ENCODE assay signal across 24 mouse cellular contexts in genomic region chr10:108197498-108197897, GRCm38 (mm10). TPM values are rescaled to one million over a fixed set of nuclear protein-coding genes. Genes with fewer than 3 reads are reported as not detected.
DNase-seq lines count a peak whose midpoint lies in the region; ATAC-seq and TF ChIP-seq lines count a peak whose summit lies in the region.
"Had no signal": no experiment of that assay in that cellular context is flagged by ENCODE, and none has a peak within 500 bp of the region (broad histone marks: within the 10 kb centered on the region; RNA-seq: fewer than 3 reads in every experiment).

No protein-coding gene starts in this region.

- no peak overlapping the region for H3K4me2 ChIP-seq in hindbrain, embryonic 16.5 days (ENCODE audit: low read length)
- no peak overlapping the region for H3K4me2 ChIP-seq in hindbrain, postnatal 0 days (ENCODE audit: low read depth, low read length)
- H3K4me2 ChIP-seq in midbrain, embryonic 11.5 days: no peak overlapping the region
- no peak overlapping the region for H3K4me2 ChIP-seq in midbrain, embryonic 15.5 days
- H3K4me2 ChIP-seq in neural tube, embryonic 13.5 days: no peak overlapping the region
- H3K4me2 ChIP-seq: embryonic facial prominence, embryonic 12.5 days; embryonic facial prominence, embryonic 15.5 days; forebrain, embryonic 13.5 days; heart, embryonic 13.5 days had no signal

- DNase-seq in hindbrain, postnatal 0 days (ENCODE audit: low spot score): no peak
- peak; percentile 69 for DNase-seq in midbrain, embryonic 11.5 days (ENCODE audit: low spot score, missing footprints)
- no peak for DNase-seq in neural tube, embryonic 10.5 days (ENCODE audit: extremely low spot score, low spot score)
- DNase-seq: adrenal gland, adult 2 months; adrenal gland, postnatal 14 days; cerebellum, adult 11 months; cerebellum, adult 2 months; cerebellum, adult 9-11 months; cerebellum, postnatal 25 days; gastrocnemius, postnatal 10 days; gastrocnemius, postnatal 36 days; heart, adult 2 months; heart, postnatal 14 days; heart, postnatal 4 days had no signal

- H3K27ac ChIP-seq in hindbrain, embryonic 16.5 days (ENCODE audit: low read depth, low read length): no peak overlapping the region
- H3K27ac ChIP-seq in hindbrain, postnatal 0 days: no peak overlapping the region
- no peak overlapping the region for H3K27ac ChIP-seq in midbrain, embryonic 11.5 days (ENCODE audit: low read depth, low read length)
- H3K27ac ChIP-seq in midbrain, embryonic 15.5 days: no peak overlapping the region
- no peak overlapping the region for H3K27ac ChIP-seq in neural tube, embryonic 13.5 days (replicated peaks)
- H3K27ac ChIP-seq: embryonic facial prominence, embryonic 12.5 days; embryonic facial prominence, embryonic 15.5 days; forebrain, embryonic 13.5 days; heart, adult 2 months; heart, embryonic 10.5 days; heart, embryonic 13.5 days had no signal

- H3K36me3 ChIP-seq in hindbrain, embryonic 16.5 days (ENCODE audit: control insufficient read depth, insufficient read depth, low read length): 0 out of 2 replicates have a peak, but pooled peaks cover 2% of the 10 kb centered on the region
- H3K36me3 ChIP-seq in hindbrain, postnatal 0 days (ENCODE audit: insufficient read depth, low read length): no peaks in the 10 kb centered on the region
- no peaks in the 10 kb centered on the region for H3K36me3 ChIP-seq in midbrain, embryonic 11.5 days (ENCODE audit: control insufficient read depth, insufficient read depth, low read length)
- no peaks in the 10 kb centered on the region for H3K36me3 ChIP-seq in midbrain, embryonic 15.5 days (replicated peaks)
- peaks cover 8% of the 10 kb centered on the region for H3K36me3 ChIP-seq in neural tube, embryonic 13.5 days

- WGBS in hindbrain, embryonic 16.5 days: 97% methylated on average over 1 of the region's 1 CpGs
- 97% methylated on average over 1 of the region's 1 CpGs for WGBS in hindbrain, postnatal 0 days
- 100% methylated on average over 1 of the region's 1 CpGs for WGBS in midbrain, embryonic 11.5 days
- WGBS in midbrain, embryonic 15.5 days: 93% methylated on average over 1 of the region's 1 CpGs
- 89% methylated on average over 1 of the region's 1 CpGs for WGBS in neural tube, embryonic 13.5 days

- no peak for TF ChIP-seq CTCF in hindbrain, postnatal 0 days (IDR thresholded peaks at IDR 0.05; ENCODE audit: low read depth)

- no peaks in the 10 kb centered on the region for H3K27me3 ChIP-seq in hindbrain, embryonic 16.5 days (replicated peaks; ENCODE audit: control insufficient read depth, insufficient read depth, low read length)
- no peaks in the 10 kb centered on the region for H3K27me3 ChIP-seq in hindbrain, postnatal 0 days (ENCODE audit: insufficient read depth, low read length)
- no peaks in the 10 kb centered on the region for H3K27me3 ChIP-seq in midbrain, embryonic 11.5 days (ENCODE audit: control insufficient read depth, insufficient read depth, low read length)
- H3K27me3 ChIP-seq in midbrain, embryonic 15.5 days (replicated peaks): no peaks in the 10 kb centered on the region
- H3K27me3 ChIP-seq in neural tube, embryonic 13.5 days: no peaks in the 10 kb centered on the region
- H3K27me3 ChIP-seq: embryonic facial prominence, embryonic 12.5 days; embryonic facial prominence, embryonic 15.5 days; forebrain, embryonic 13.5 days; heart, embryonic 13.5 days had no signal

- 0 out of 2 replicates have a peak, but pooled peaks have one; percentile 34 for ATAC-seq in hindbrain, embryonic 16.5 days
- no peak for ATAC-seq in hindbrain, postnatal 0 days
- 0 out of 2 replicates have a peak, but pooled peaks have one; percentile 61 for ATAC-seq in midbrain, embryonic 11.5 days (ENCODE audit: low FRiP score)
- ATAC-seq in midbrain, embryonic 15.5 days (replicated peaks): no peak; the same call in 1 of the 2 replicates
- 0 out of 2 replicates have a peak, but pooled peaks have one; percentile 32 for ATAC-seq in neural tube, embryonic 13.5 days (ENCODE audit: low read depth)
- ATAC-seq: CD4-positive, CD25-positive, alpha-beta regulatory T cell, adult 4 months; forebrain, embryonic 13.5 days; forebrain, embryonic 16.5 days had no signal

- no peaks in the 10 kb centered on the region for H3K4me1 ChIP-seq in hindbrain, embryonic 16.5 days (ENCODE audit: control insufficient read depth, insufficient read depth, low read depth, low read length)
- H3K4me1 ChIP-seq in hindbrain, postnatal 0 days (ENCODE audit: insufficient read depth, low read length): no peaks in the 10 kb centered on the region
- no peaks in the 10 kb centered on the region for H3K4me1 ChIP-seq in midbrain, embryonic 11.5 days (ENCODE audit: control insufficient read depth, insufficient read depth, low read length)
- 0 out of 2 replicates have a peak, but pooled peaks cover 2% of the 10 kb centered on the region for H3K4me1 ChIP-seq in midbrain, embryonic 15.5 days
- peaks cover 2% of the 10 kb centered on the region; the same call in 1 of the 2 replicates for H3K4me1 ChIP-seq in neural tube, embryonic 13.5 days (replicated peaks)
- H3K4me1 ChIP-seq: embryonic facial prominence, embryonic 12.5 days; embryonic facial prominence, embryonic 15.5 days had no signal

- H3K9me3 ChIP-seq in hindbrain, embryonic 16.5 days (ENCODE audit: control insufficient read depth, low read length): no peaks in the 10 kb centered on the region
- no peaks in the 10 kb centered on the region for H3K9me3 ChIP-seq in hindbrain, postnatal 0 days (ENCODE audit: low read length)
- no peaks in the 10 kb centered on the region for H3K9me3 ChIP-seq in midbrain, embryonic 11.5 days (ENCODE audit: control insufficient read depth, low read length)
- H3K9me3 ChIP-seq in midbrain, embryonic 15.5 days: no peaks in the 10 kb centered on the region
- no peaks in the 10 kb centered on the region for H3K9me3 ChIP-seq in neural tube, embryonic 13.5 days
- H3K9me3 ChIP-seq: embryonic facial prominence, embryonic 12.5 days; embryonic facial prominence, embryonic 15.5 days; forebrain, embryonic 13.5 days; heart, embryonic 10.5 days; heart, embryonic 13.5 days had no signal

- no peak overlapping the region for H3K4me3 ChIP-seq in hindbrain, embryonic 16.5 days (ENCODE audit: low read length)
- no peak overlapping the region for H3K4me3 ChIP-seq in hindbrain, postnatal 0 days (ENCODE audit: low read length)
- H3K4me3 ChIP-seq in midbrain, embryonic 11.5 days (ENCODE audit: low read depth, low read length): no peak overlapping the region
- no peak overlapping the region for H3K4me3 ChIP-seq in midbrain, embryonic 15.5 days
- no peak overlapping the region for H3K4me3 ChIP-seq in neural tube, embryonic 13.5 days
- H3K4me3 ChIP-seq: embryonic facial prominence, embryonic 12.5 days; embryonic facial prominence, embryonic 15.5 days; forebrain, embryonic 13.5 days; heart, adult 2 months; heart, embryonic 10.5 days; heart, embryonic 13.5 days had no signal

- H3K9ac ChIP-seq in hindbrain, embryonic 16.5 days (ENCODE audit: low read depth, low read length): no peak overlapping the region
- no peak overlapping the region for H3K9ac ChIP-seq in hindbrain, postnatal 0 days (replicated peaks; ENCODE audit: low read length)
- no peak overlapping the region for H3K9ac ChIP-seq in midbrain, embryonic 11.5 days (ENCODE audit: low read length)
- H3K9ac ChIP-seq in midbrain, embryonic 15.5 days: no peak overlapping the region
- no peak overlapping the region for H3K9ac ChIP-seq in neural tube, embryonic 13.5 days
- H3K9ac ChIP-seq: embryonic facial prominence, embryonic 12.5 days; embryonic facial prominence, embryonic 15.5 days; forebrain, embryonic 13.5 days; heart, embryonic 13.5 days had no signal

RNA-seq across cellular contexts. Expression of gene Ppp1r12a, which starts 35.5 kb away (rescaled TPM):
- 62.5 and 70.6 TPM in 2 replicates for polyA plus RNA-seq in hindbrain, embryonic 16.5 days (2015; fragmentation: Nextera tagmentation; extraction: Ambion mirVana)
- total RNA-seq in hindbrain, postnatal 0 days (2014; rRNA removed): 52.3 and 52.7 TPM in 2 replicates
- polyA plus RNA-seq in hindbrain, postnatal 0 days (2015; fragmentation: Nextera tagmentation; extraction: Ambion mirVana): 52.0 and 61.8 TPM in 2 replicates
- polyA plus RNA-seq in midbrain, embryonic 11.5 days (2014; fragmentation: Nextera tagmentation; extraction: Ambion mirVana): 78.6 and 82.4 TPM in 2 replicates
- polyA plus RNA-seq in midbrain, embryonic 15.5 days (2015; fragmentation: Nextera tagmentation; extraction: Ambion mirVana): 76.0 and 78.5 TPM in 2 replicates
- 75.5 and 78.9 TPM in 2 replicates for polyA plus RNA-seq in neural tube, embryonic 13.5 days (2015; fragmentation: Nextera tagmentation; extraction: Ambion mirVana)

Comparison
In these comparisons a context has a peak if more than half of its experiments do, and no peak if none do; other contexts are left out.
1. ATAC-seq: peak in hindbrain, embryonic 16.5 days (single experiment), midbrain, embryonic 11.5 days (single experiment) and neural tube, embryonic 13.5 days (single experiment); none in hindbrain, postnatal 0 days (single experiment) and midbrain, embryonic 15.5 days (single experiment).